Mouse (Mus musculus) heart, adult 2 months (tissue): ENCODE measurements around the gene Tmem151b.

Source experiments
- CTCF ChIP-seq: fragments of 200-600 bp; IDR thresholded peaks from 2 replicates; pipeline ENCODE4 v1.8.1; 2022; ENCODE audit warnings: antibody characterized with exemption, mild to moderate bottlenecking, moderate library complexity
- EP300 ChIP-seq: fragments of 200-500 bp; IDR thresholded peaks from 2 replicates; pipeline ENCODE4 v1.6.1; 2011; ENCODE audit warnings: low read depth, low read length, control low read depth; ENCODE audit not compliant: insufficient read depth
- POLR2A ChIP-seq: fragments of 200-500 bp; IDR thresholded peaks from 2 replicates; pipeline ENCODE4 v1.6.1; 2011; ENCODE audit warnings: mild to moderate bottlenecking, low read depth, low read length, control low read depth; ENCODE audit not compliant: insufficient read depth

DNA sequence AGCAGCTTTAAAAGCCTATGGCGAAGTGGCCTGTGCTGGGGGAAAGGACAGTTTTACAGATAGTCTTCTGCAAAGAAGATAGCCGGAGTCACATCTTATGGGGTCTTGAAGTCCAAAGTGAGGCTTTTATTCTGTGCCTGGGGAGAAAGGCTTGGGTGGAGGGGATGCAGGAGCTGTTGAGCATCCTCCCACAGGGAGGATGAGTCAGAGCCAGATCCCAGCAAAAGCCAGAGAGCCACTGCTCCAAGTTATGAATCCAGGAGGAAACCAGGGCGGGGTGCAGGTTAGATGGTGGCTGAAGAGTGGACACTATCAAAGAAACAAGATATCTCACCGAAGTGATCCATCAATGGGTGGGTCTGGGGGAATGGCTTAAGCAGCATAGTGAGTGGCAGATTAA is 37.7 kb downstream of the Tmem151b start:
- TF ChIP-seq POLR2A: no peak
- no peak for TF ChIP-seq CTCF
- TF ChIP-seq EP300: no peak
